Mouse (Mus musculus) activated CD4-positive, CD25-positive, alpha-beta regulatory T cell, adult 9 weeks (primary cell): ENCODE results near the gene Usp43. TPM values are rescaled to one million over a fixed set of nuclear protein-coding genes. Genes with fewer than 3 reads are reported as not detected.

Source experiments
- polyA plus RNA-seq: library from polyadenylated mRNA; unstranded; fragments of 100-300 nt; shearing (Covaris generic); gene quantifications from one replicate; pipeline ENCODE4 v1.2.1, GENCODE M21; 2017

The Usp43 gene
- not detected for polyA plus RNA-seq

GRCm38 (mm10) chr11:67921827-67922754 is at the start of gene Usp43:
TSS of gene Usp43 (minus strand) at chr11:67922153.

GRCm38 (mm10) chr11:67965905-67966878 is 44.2 kb upstream of the Usp43 start, which contains the start of gene Stx8:
TSS of gene Stx8 (plus strand) at chr11:67966193.

GRCm38 (mm10) chr11:67965242-67965883 is 43.4 kb upstream of the Usp43 start, which contains the start of gene Cfap52:
TSS of gene Cfap52 (minus strand) at chr11:67965651.

Other genes with a start within 250 kb of the Usp43 start
- not detected for gene Rcvrn, start 226.8 kb downstream of the Usp43 start, polyA plus RNA-seq
- not detected for gene Glp2r, start 151.0 kb downstream of the Usp43 start, polyA plus RNA-seq
- not detected for gene Gsg1l2, start 147.5 kb downstream of the Usp43 start, polyA plus RNA-seq
- gene Dhrs7c, start 124.0 kb downstream of the Usp43 start, polyA plus RNA-seq: not detected
- gene Cfap52, start 43.5 kb upstream of the Usp43 start, polyA plus RNA-seq: not detected
- gene Stx8, start 44.0 kb upstream of the Usp43 start, polyA plus RNA-seq: 93.8 TPM